25 mouse cellular contexts compared by ENCODE assay signal in the genomic region with DNA sequence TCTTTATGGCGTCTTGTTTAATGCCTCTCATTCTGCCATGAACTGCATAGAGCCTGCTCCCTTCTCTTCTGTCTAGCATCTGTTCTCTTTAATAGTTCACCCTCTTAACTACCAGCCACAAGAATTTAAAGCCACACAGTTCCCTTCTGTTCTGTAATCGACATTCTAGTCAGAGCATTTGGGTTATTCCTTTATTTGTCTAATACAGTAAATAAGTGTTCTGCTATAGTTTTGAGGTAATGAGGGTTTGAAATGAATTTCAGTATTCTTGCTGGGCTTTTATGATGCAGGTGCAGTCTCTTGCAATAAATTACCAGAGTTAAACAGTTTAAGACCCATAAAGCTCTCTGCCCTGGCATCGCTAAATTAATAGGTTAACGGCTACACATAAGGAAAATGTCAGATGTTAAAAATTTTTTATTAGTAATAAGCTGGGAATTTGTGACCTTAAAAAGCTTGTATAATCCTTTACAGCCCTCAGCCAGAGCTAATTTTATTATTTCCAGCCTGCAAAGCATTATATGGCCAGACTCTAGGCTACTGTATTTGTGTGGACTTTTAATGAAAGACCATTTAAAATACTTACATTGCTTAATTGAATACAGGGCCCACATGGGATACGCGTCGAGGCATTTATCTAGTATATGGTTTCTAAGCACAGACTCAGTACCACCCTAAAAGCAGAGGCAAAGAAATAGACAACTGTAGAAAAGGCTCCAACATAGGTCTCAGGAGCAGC. TPM values are rescaled to one million over a fixed set of nuclear protein-coding genes. Genes with fewer than 3 reads are reported as not detected.
DNase-seq lines count a peak whose midpoint lies in the region; ATAC-seq lines count a peak whose summit lies in the region.
"Had no signal": no experiment of that assay in that cellular context is flagged by ENCODE, and none has a peak within 500 bp of the region (broad histone marks: within the 10 kb centered on the region; RNA-seq: fewer than 3 reads in every experiment).

No protein-coding gene starts in this region.

- DNase-seq in forebrain, embryonic 14.5 days (ENCODE audit: low spot score): no peak
- no peak for DNase-seq in kidney, postnatal 14 days
- no peak for DNase-seq in ovary, adult 18-20 months (ENCODE audit: low spot score)
- DNase-seq: adrenal gland, adult 8-10 months; cerebellum, adult 8-10 months; cerebellum, postnatal 25 days; gastrocnemius, postnatal 10 days; heart, postnatal 4 days; kidney, adult 11 months; kidney, postnatal 25 days; right cerebral cortex, adult 18-20 months; spleen, adult 18-20 months; thymus, postnatal 14 days had no signal

- peak; percentile 44 for ATAC-seq in forebrain, embryonic 14.5 days
- no peak for ATAC-seq in forebrain, embryonic 16.5 days
- ATAC-seq in hindbrain, embryonic 15.5 days (ENCODE audit: low FRiP score, low read depth): no peak
- ATAC-seq in hindbrain, embryonic 12.5 days (ENCODE audit: low FRiP score): no peak
- peak; percentile 79 for ATAC-seq in limb, embryonic 13.5 days (ENCODE audit: low FRiP score, low read depth)
- ATAC-seq: forebrain, embryonic 15.5 days; inflammation-experienced regulatory T-cells, adult 6 months had no signal

- H3K4me1 ChIP-seq in forebrain, embryonic 14.5 days (ENCODE audit: control insufficient read depth, insufficient read depth, low read length): peaks cover 5% of the 10 kb centered on the region
- peaks cover 6% of the 10 kb centered on the region; the same call in 1 of the 2 replicates for H3K4me1 ChIP-seq in forebrain, embryonic 16.5 days (replicated peaks; ENCODE audit: control insufficient read depth, insufficient read depth, low read length)
- H3K4me1 ChIP-seq in hindbrain, embryonic 15.5 days (replicated peaks): peaks cover 23% of the 10 kb centered on the region
- peaks cover 10% of the 10 kb centered on the region; the same call in 1 of the 2 replicates for H3K4me1 ChIP-seq in hindbrain, embryonic 12.5 days
- H3K4me1 ChIP-seq in limb, embryonic 13.5 days: peaks cover 50% of the 10 kb centered on the region
- H3K4me1 ChIP-seq: embryonic facial prominence, embryonic 12.5 days; lung, embryonic 15.5 days had no signal

- WGBS in forebrain, embryonic 14.5 days: 72% methylated on average over 7 of the region's 7 CpGs
- 67% methylated on average over 7 of the region's 7 CpGs for WGBS in forebrain, embryonic 16.5 days
- WGBS in hindbrain, embryonic 15.5 days: 73% methylated on average over 7 of the region's 7 CpGs
- 86% methylated on average over 7 of the region's 7 CpGs for WGBS in hindbrain, embryonic 12.5 days
- WGBS in limb, embryonic 13.5 days: 19% methylated on average over 7 of the region's 7 CpGs

- no peak overlapping the region for H3K4me2 ChIP-seq in forebrain, embryonic 14.5 days (ENCODE audit: low read length)
- no peak overlapping the region for H3K4me2 ChIP-seq in forebrain, embryonic 16.5 days (ENCODE audit: low read length)
- H3K4me2 ChIP-seq in hindbrain, embryonic 15.5 days: no peak overlapping the region
- H3K4me2 ChIP-seq in hindbrain, embryonic 12.5 days (replicated peaks): no peak overlapping the region
- no peak overlapping the region for H3K4me2 ChIP-seq in limb, embryonic 13.5 days (replicated peaks)
- H3K4me2 ChIP-seq: embryonic facial prominence, embryonic 12.5 days; forebrain, embryonic 15.5 days; liver, embryonic 11.5 days; lung, embryonic 15.5 days had no signal

- no peaks in the 10 kb centered on the region for H3K9me3 ChIP-seq in forebrain, embryonic 14.5 days (replicated peaks; ENCODE audit: control insufficient read depth, low read length)
- no peaks in the 10 kb centered on the region for H3K9me3 ChIP-seq in forebrain, embryonic 16.5 days (ENCODE audit: control insufficient read depth, low read length)
- H3K9me3 ChIP-seq in hindbrain, embryonic 15.5 days: no peaks in the 10 kb centered on the region
- no peaks in the 10 kb centered on the region for H3K9me3 ChIP-seq in hindbrain, embryonic 12.5 days (replicated peaks)
- H3K9me3 ChIP-seq in limb, embryonic 13.5 days: no peaks in the 10 kb centered on the region
- H3K9me3 ChIP-seq: embryonic facial prominence, embryonic 12.5 days; forebrain, embryonic 15.5 days; lung, embryonic 15.5 days; midbrain, embryonic 10.5 days had no signal

- H3K9ac ChIP-seq in forebrain, embryonic 14.5 days (ENCODE audit: low read length): no peak overlapping the region
- no peak overlapping the region for H3K9ac ChIP-seq in forebrain, embryonic 16.5 days (replicated peaks; ENCODE audit: low read depth, low read length)
- H3K9ac ChIP-seq in hindbrain, embryonic 15.5 days: no peak overlapping the region
- no peak overlapping the region for H3K9ac ChIP-seq in hindbrain, embryonic 12.5 days
- no peak overlapping the region for H3K9ac ChIP-seq in limb, embryonic 13.5 days
- H3K9ac ChIP-seq: embryonic facial prominence, embryonic 12.5 days; forebrain, embryonic 15.5 days; lung, embryonic 15.5 days had no signal

- H3K27ac ChIP-seq in forebrain, embryonic 14.5 days (ENCODE audit: low read depth, low read length): no peak overlapping the region
- H3K27ac ChIP-seq in forebrain, embryonic 16.5 days (ENCODE audit: low read length): no peak overlapping the region
- 0 out of 2 replicates have a peak overlapping the region, but pooled peaks have one; percentile 54 for H3K27ac ChIP-seq in hindbrain, embryonic 15.5 days (replicated peaks)
- H3K27ac ChIP-seq in hindbrain, embryonic 12.5 days: no peak overlapping the region
- H3K27ac ChIP-seq in limb, embryonic 13.5 days: peak overlapping the region; percentile 22; the same call in 1 of the 2 replicates
- H3K27ac ChIP-seq: embryonic facial prominence, embryonic 12.5 days; forebrain, embryonic 15.5 days; lung, embryonic 15.5 days; midbrain, embryonic 10.5 days had no signal

- H3K36me3 ChIP-seq in forebrain, embryonic 14.5 days (ENCODE audit: control insufficient read depth, insufficient read depth, low read length): no peaks in the 10 kb centered on the region
- H3K36me3 ChIP-seq in forebrain, embryonic 16.5 days (ENCODE audit: control insufficient read depth, insufficient read depth): no peaks in the 10 kb centered on the region
- no peaks in the 10 kb centered on the region for H3K36me3 ChIP-seq in hindbrain, embryonic 15.5 days
- H3K36me3 ChIP-seq in hindbrain, embryonic 12.5 days: peaks cover 3% of the 10 kb centered on the region; the same call in 1 of the 2 replicates
- peaks cover 8% of the 10 kb centered on the region for H3K36me3 ChIP-seq in limb, embryonic 13.5 days
- H3K36me3 ChIP-seq: embryonic facial prominence, embryonic 12.5 days; forebrain, embryonic 15.5 days; lung, embryonic 15.5 days had no signal

- no peaks in the 10 kb centered on the region for H3K27me3 ChIP-seq in forebrain, embryonic 14.5 days (replicated peaks; ENCODE audit: control insufficient read depth, insufficient read depth, low read length)
- no peaks in the 10 kb centered on the region for H3K27me3 ChIP-seq in forebrain, embryonic 16.5 days (replicated peaks; ENCODE audit: control insufficient read depth, insufficient read depth, low read length)
- H3K27me3 ChIP-seq in hindbrain, embryonic 15.5 days: no peaks in the 10 kb centered on the region
- no peaks in the 10 kb centered on the region for H3K27me3 ChIP-seq in hindbrain, embryonic 12.5 days
- peaks cover 34% of the 10 kb centered on the region for H3K27me3 ChIP-seq in limb, embryonic 13.5 days
- H3K27me3 ChIP-seq: CH12.LX; embryonic facial prominence, embryonic 12.5 days; forebrain, embryonic 15.5 days; lung, embryonic 15.5 days had no signal

- no peak overlapping the region for H3K4me3 ChIP-seq in forebrain, embryonic 14.5 days (ENCODE audit: low read depth, low read length)
- H3K4me3 ChIP-seq in forebrain, embryonic 16.5 days (replicated peaks; ENCODE audit: low read length): no peak overlapping the region
- no peak overlapping the region for H3K4me3 ChIP-seq in hindbrain, embryonic 15.5 days
- no peak overlapping the region for H3K4me3 ChIP-seq in hindbrain, embryonic 12.5 days
- H3K4me3 ChIP-seq in limb, embryonic 13.5 days: no peak overlapping the region
- H3K4me3 ChIP-seq: embryonic facial prominence, embryonic 12.5 days; forebrain, embryonic 15.5 days; lung, embryonic 15.5 days; midbrain, embryonic 10.5 days; myocyte had no signal

RNA-seq across cellular contexts. Expression of a gene that starts 37.3 kb away (rescaled TPM):
- polyA plus RNA-seq in forebrain, embryonic 14.5 days (2014; fragmentation: Nextera tagmentation; extraction: Ambion mirVana): 0.44 and 0.63 TPM in 2 replicates
- polyA plus RNA-seq in forebrain, embryonic 16.5 days (2015; fragmentation: Nextera tagmentation; extraction: Ambion mirVana): 0.41 and 0.68 TPM in 2 replicates
- polyA plus RNA-seq in hindbrain, embryonic 15.5 days (2015; fragmentation: Nextera tagmentation; extraction: Ambion mirVana): 2.6 and 3.0 TPM in 2 replicates
- 0.92 and 1.1 TPM in 2 replicates for polyA plus RNA-seq in hindbrain, embryonic 12.5 days (2016; fragmentation: Nextera tagmentation; extraction: Ambion mirVana)
- 1.7 and 2.6 TPM in 2 replicates for polyA plus RNA-seq in limb, embryonic 13.5 days (2015; fragmentation: Nextera tagmentation; extraction: Ambion mirVana)
- polyA plus RNA-seq: inflammation-experienced regulatory T-cells, adult 6 months had no signal

Comparison
In these comparisons a context has a peak if more than half of its experiments do, and no peak if none do; other contexts are left out.
1. ATAC-seq: peak in forebrain, embryonic 14.5 days (single experiment) and limb, embryonic 13.5 days (single experiment); none in forebrain, embryonic 16.5 days (single experiment), hindbrain, embryonic 15.5 days (single experiment) and hindbrain, embryonic 12.5 days (single experiment).
2. H3K27ac ChIP-seq: peak in hindbrain, embryonic 15.5 days (single experiment) and limb, embryonic 13.5 days (single experiment); none in forebrain, embryonic 14.5 days (single experiment), forebrain, embryonic 16.5 days (single experiment) and hindbrain, embryonic 12.5 days (single experiment).